In the genomic region with DNA sequence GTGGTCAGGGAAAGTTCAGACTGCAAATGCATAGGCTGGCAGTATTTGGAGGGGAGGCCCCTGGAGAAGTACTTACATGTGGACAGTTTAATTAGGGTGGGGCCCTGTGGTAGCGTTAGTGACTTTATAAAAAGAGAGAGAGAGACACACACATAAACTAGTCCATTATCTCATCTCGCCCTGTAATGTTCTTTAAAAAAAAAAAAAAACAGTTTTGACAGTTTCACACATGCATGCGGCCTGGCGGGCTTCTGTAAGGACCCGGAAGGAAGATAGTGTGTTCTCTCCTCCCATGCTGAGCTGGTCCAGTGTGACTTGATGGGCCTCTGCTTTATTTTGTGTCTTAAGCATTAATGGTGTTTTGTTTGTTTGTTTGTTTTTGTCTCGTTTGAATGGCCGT, we compare ENCODE assay signal across 23 mouse cellular contexts.
"Had no signal": no experiment of that assay in that cellular context is flagged by ENCODE, and none has a peak within 500 bp of the region (broad histone marks: within the 10 kb centered on the region; RNA-seq: fewer than 3 reads in every experiment).

No protein-coding gene starts in this region.

- H3K9me3 ChIP-seq: heart, embryonic 10.5 days; heart, embryonic 12.5 days; hindbrain, embryonic 10.5 days; hindbrain, embryonic 12.5 days; intestine, embryonic 15.5 days; limb, embryonic 10.5 days; limb, embryonic 12.5 days had no signal

- H3K4me1 ChIP-seq: intestine, embryonic 15.5 days had no signal

- H3K36me3 ChIP-seq: heart, embryonic 10.5 days; heart, embryonic 12.5 days; hindbrain, embryonic 10.5 days; hindbrain, embryonic 12.5 days; intestine, embryonic 15.5 days; limb, embryonic 10.5 days; limb, embryonic 12.5 days had no signal

- H3K4me2 ChIP-seq: heart, embryonic 12.5 days; hindbrain, embryonic 12.5 days; hindbrain, embryonic 14.5 days; intestine, embryonic 15.5 days; limb, embryonic 12.5 days; liver, embryonic 11.5 days had no signal

- H3K27ac ChIP-seq: gastrocnemius, adult 2 months; heart, embryonic 10.5 days; hindbrain, embryonic 10.5 days; hindbrain, embryonic 12.5 days; hindbrain, embryonic 14.5 days; intestine, embryonic 15.5 days; left cerebral cortex, adult 2 months; limb, embryonic 10.5 days; limb, embryonic 12.5 days had no signal

- H3K9ac ChIP-seq: heart, embryonic 12.5 days; hindbrain, embryonic 12.5 days; hindbrain, embryonic 14.5 days; intestine, embryonic 15.5 days; limb, embryonic 12.5 days had no signal

- DNase-seq: gastrocnemius, postnatal 10 days; gastrocnemius, postnatal 25 days; heart, adult 18-20 months; heart, postnatal 10 days; heart, postnatal 4 days; kidney, adult 18-20 months; kidney, adult 8-10 months; kidney, postnatal 10 days; liver had no signal

- ATAC-seq: hindbrain, embryonic 16.5 days; inflammation-experienced regulatory T-cells, adult 6 months; intestine, embryonic 15.5 days; intestine, postnatal 0 days had no signal

- H3K27me3 ChIP-seq: heart, embryonic 12.5 days; hindbrain, embryonic 12.5 days; intestine, embryonic 15.5 days; limb, embryonic 12.5 days had no signal

- H3K4me3 ChIP-seq: gastrocnemius, adult 2 months; heart, embryonic 10.5 days; heart, embryonic 12.5 days; hindbrain, embryonic 10.5 days; hindbrain, embryonic 12.5 days; intestine, embryonic 15.5 days; left cerebral cortex, adult 2 months; limb, embryonic 10.5 days; limb, embryonic 12.5 days had no signal
